Mouse (Mus musculus): ENCODE results near the gene Dpp7.

Gene Dpp7

GRCm38 (mm10) chr2:25356208-25357079 is at the start of gene Dpp7:
TSS of gene Dpp7 (minus strand) at chr2:25356359.
- peak; percentile 83 to 86 for DNase-seq

- DNase-seq: no peak
These were observed 47.8 kb upstream of the Dpp7 start for GRCm38 (mm10) chr2:25403994-25404393.

GRCm38 (mm10) chr2:25402972-25403601 is 46.9 kb upstream of the Dpp7 start:
- DNase-seq: peak; percentile 84 to 85

- peak; percentile 73 to 82 for DNase-seq
These were observed 46.3 kb upstream of the Dpp7 start for GRCm38 (mm10) chr2:25402377-25402971.

- peak; percentile 65 to 75 for DNase-seq
These were observed 44.6 kb upstream of the Dpp7 start for GRCm38 (mm10) chr2:25400764-25401163.

GRCm38 (mm10) chr2:25400291-25400690 is 44.1 kb upstream of the Dpp7 start:
- peak in 1 of 2 experiments; percentile 17 for DNase-seq

- no peak for DNase-seq
These were observed 42.9 kb upstream of the Dpp7 start, which contains the start of gene Npdc1 for GRCm38 (mm10) chr2:25399051-25399450. TSS of gene Npdc1 (plus strand) at chr2:25399351.

- no peak for DNase-seq
These were observed 41.9 kb upstream of the Dpp7 start for GRCm38 (mm10) chr2:25398065-25398464.

GRCm38 (mm10) chr2:25397010-25397409 is 40.9 kb upstream of the Dpp7 start:
- DNase-seq: no peak

GRCm38 (mm10) chr2:25396597-25396983 is 40.4 kb upstream of the Dpp7 start:
- no peak for DNase-seq

- peak; percentile 44 to 60 for DNase-seq
These were observed 39.8 kb upstream of the Dpp7 start, which contains the start of gene Entpd2 for GRCm38 (mm10) chr2:25395721-25396596. TSS of gene Entpd2 (plus strand) at chr2:25395874.

- DNase-seq: no peak
These were observed 38.4 kb upstream of the Dpp7 start for GRCm38 (mm10) chr2:25394281-25395221.

GRCm38 (mm10) chr2:25391266-25391665 is 35.1 kb upstream of the Dpp7 start:
- no peak for DNase-seq

- DNase-seq: no peak
These were observed 28.3 kb upstream of the Dpp7 start for GRCm38 (mm10) chr2:25384492-25384891.

- DNase-seq: peak in 1 of 2 experiments; percentile 24
These were observed 20.4 kb upstream of the Dpp7 start for GRCm38 (mm10) chr2:25376589-25376988.

- no peak for DNase-seq
These were observed 17.3 kb upstream of the Dpp7 start for GRCm38 (mm10) chr2:25373431-25373830.

- no peak for DNase-seq
These were observed 16.7 kb upstream of the Dpp7 start for GRCm38 (mm10) chr2:25372644-25373391.

- DNase-seq: peak; percentile 89
These were observed 15.8 kb upstream of the Dpp7 start, which contains the start of gene Sapcd2 for GRCm38 (mm10) chr2:25371764-25372643. TSS of gene Sapcd2 (plus strand) at chr2:25372321.

GRCm38 (mm10) chr2:25369996-25370395 is 13.8 kb upstream of the Dpp7 start:
- DNase-seq: no peak

Data from lung, adult 18-20 months (tissue).